Mouse (Mus musculus) left cerebral cortex, postnatal 4 days (tissue): ENCODE results near the gene Pold1. TPM values are rescaled to one million over a fixed set of nuclear protein-coding genes. Genes with fewer than 3 reads are reported as not detected.

ENCODE experiments used
- DNase-seq: peaks from one replicate; pipeline ENCODE4 v3.0.0-alpha.2; 2022
- intact Hi-C: fragments of 180-260 bp; cut with DNase I; formaldehyde crosslinking; loops from one replicate; pipeline ENCODE4 v1.15.1; 2025
- total RNA-seq, 2 experiments: library from RNA; stranded (reverse); gene quantifications; 2 replicates each; pipeline ENCODE4 v1.2.3; 2021

Pold1 gene
- total RNA-seq: 10 to 100 TPM; 13.6 to 14.4 TPM

DNA sequence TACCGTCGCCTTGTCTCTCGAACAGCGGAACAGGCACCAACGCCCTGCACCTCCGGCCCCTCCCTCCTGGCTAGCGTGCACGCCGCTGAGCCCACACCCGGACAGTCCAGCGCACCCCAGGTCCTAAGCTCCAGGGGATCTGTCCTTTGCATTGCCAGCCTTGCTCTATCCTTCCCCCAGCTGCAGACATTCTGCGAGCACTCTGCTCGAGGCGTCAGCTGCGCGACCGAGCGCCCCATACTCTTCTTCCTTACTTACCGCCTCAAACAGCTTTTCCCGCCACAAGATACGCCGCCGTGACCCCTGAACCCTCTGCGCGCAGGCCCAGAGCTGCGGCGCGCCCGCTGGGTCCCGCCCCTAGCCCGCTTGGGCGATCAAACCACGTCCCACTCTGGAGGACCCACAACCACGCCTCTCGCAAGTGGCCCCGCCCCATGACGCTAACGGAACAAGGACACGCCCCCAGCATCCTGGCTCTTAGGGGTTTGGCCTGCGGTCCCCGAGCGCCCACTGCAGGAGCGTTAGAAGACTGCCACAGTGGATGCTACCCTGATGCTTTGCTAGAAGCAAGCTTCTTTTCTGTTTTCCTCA, at the start of gene Pold1:
TSS of gene Pold1 (minus strand) at position 353 of the 591 bp plus-strand sequence.
- peak; percentile 100 for DNase-seq
- intact Hi-C loops: no loop called here

DNA sequence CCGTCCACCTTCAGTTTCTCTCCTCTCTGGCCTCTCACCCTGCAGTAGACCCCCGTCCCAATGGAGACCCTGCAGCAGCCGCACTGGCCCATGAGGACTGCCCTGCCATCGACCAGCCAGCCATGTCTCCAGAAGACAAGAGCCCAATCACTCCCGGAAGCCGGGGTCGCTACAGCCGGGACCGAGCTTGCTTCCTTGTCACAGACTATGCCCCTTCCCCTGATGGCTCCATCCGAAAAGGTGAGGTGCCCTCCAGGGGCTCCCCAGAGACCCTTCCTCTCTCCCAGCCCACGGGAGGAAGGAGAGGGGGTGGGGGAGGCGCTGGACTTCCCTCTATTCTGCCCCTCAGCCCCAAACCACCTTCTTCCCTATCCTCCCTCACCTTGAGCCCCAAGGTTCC, 49.7 kb upstream of the Pold1 start:
- no peak for DNase-seq
- intact Hi-C loops: no loop called here

DNA sequence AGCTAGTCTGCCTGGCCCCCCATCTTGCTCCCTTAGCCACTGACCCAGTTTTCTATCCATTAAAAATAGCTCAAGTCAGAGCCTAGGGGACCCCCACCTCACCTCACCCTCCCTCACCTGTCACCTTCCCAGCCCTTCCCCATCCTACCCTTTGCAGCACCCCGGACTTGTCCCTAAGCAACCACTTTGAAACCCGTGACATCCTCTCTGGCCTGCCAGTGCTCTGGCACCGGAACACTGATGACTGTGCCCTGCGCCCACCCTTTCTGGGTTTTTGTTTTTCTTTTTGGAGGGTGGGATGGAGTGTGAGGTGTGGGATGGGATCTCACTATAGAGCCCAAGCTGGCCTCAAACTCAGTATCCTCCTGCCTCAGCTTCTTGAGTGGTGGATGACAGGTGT, 49.0 kb upstream of the Pold1 start:
- intact Hi-C loops: no loop called here
- no peak for DNase-seq

DNA sequence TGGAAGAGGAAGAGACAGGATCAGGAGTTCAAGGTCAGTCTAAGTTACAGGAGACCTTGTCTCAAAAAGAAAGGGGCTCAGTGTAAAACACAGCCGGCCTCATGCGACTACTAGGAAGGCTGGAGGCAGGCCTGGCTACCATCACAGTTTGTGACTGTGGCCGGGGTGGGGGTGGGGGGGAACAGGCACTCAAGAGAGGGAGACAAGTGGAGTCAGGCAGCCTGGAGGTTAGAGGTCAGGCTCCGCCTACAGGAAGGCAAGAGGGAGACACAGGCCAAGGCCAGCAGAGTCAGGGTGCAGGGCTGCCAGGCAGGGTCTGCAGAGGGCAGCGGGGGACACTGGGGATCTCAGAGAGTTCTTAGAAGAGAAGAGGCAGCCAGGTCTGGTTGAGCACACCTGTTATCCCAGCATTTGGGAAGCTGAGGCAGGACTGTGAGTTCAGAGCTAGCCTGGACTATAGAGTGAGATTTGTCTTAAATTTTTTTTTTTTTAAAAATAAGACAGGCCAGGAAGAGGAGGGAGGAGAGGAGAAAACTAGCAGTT, 48.4 kb upstream of the Pold1 start:
- intact Hi-C loops: no loop called here
- DNase-seq: no peak

DNA sequence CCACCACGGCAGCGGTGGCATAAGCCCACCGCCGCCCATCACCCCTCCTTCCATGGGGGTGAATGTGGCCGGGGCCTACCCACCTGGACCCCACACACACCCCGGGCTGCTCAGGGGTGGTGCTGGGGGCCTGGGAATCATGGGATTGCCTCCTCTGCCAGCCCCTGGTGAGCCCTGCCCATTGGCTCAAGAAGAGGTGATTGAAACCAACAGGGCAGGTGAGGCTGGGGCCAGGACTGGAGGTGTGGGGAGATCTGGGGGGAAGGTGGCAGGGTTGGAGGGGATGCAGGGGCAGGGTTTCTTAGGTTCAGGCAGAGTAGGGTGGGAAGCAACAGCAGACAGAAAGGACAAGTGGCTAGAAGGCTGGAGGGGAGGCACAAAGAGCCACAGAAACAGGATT, 47.4 kb upstream of the Pold1 start:
- intact Hi-C loops: no loop called here
- no peak for DNase-seq

DNA sequence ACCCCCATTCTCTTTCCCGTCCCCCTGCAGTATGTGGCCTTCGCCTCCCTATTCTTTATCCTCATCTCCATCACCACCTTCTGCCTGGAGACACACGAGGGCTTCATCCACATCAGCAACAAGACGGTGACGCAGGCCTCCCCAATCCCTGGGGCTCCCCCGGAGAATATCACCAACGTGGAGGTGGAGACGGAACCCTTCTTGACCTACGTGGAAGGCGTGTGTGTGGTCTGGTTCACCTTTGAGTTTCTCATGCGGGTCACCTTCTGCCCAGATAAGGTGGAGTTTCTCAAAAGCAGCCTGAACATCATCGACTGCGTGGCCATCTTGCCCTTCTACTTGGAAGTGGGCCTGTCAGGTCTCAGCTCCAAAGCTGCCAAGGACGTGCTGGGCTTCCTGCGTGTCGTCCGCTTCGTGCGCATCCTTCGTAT, 46.5 kb upstream of the Pold1 start:
- intact Hi-C loops: no loop called here
- no peak for DNase-seq

DNA sequence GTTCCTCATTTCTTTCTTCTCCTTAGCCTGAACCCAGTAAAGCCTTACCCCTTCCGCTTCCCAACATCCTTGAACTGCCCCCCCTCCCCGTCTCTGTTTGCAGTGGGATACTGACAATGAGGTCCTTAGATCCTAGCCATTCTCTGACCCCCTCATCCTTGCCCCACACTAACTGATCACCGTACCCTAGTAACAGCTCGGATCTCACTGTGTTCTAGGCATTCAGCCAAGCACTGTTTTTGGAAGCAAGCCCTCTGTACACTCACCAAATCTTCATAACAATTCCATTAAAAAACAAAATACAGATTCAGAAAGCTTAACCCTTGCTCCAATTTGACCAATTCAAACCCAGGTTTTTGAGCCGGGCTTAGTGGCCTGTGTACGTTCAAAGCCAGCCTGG, 45.6 kb upstream of the Pold1 start:
- peak; percentile 75 for DNase-seq
- intact Hi-C loops: no loop called here

DNA sequence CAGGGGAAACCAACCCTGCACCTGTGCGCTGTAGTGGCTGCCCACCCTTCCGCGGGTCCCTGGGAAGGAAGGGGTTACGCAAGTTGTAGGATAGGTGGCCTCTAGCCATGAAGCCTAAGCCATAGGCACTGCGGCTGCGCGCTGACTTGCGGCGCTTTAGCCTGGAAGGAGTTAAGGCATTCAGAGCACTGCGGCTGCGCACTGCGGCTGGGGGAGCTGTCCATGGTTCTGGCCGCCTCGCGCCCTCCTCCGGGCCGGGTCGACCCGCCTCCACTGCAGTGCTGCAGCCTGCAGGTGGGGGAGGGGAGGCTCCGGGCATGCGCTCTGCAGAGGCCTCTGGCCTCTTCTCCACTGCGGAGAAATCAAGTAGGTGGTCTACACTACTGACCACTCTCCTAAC, 45.1 kb upstream of the Pold1 start:
- peak; percentile 98 for DNase-seq
- intact Hi-C loops: no loop called here

DNA sequence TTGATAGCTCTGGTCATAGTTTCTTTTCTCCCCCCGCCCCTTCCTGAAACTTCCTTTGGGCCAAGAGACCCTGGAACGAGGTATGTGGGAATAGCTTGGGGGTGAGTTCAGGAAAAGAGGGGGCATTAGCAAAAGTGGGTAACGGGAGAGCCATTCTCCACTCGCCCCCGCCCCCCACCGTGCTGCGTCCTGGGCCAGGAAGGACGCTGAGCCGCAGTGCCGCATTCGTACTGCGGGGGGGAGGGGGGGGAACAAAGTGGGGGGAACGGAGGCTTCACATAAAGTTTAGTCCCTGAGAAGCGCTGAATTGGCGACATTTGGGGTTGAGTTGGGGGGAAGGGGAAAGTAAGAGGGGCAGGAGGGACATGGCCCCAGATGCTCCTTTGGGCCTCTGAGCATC, 44.4 kb upstream of the Pold1 start:
- DNase-seq: no peak
- intact Hi-C loops: no loop called here

DNA sequence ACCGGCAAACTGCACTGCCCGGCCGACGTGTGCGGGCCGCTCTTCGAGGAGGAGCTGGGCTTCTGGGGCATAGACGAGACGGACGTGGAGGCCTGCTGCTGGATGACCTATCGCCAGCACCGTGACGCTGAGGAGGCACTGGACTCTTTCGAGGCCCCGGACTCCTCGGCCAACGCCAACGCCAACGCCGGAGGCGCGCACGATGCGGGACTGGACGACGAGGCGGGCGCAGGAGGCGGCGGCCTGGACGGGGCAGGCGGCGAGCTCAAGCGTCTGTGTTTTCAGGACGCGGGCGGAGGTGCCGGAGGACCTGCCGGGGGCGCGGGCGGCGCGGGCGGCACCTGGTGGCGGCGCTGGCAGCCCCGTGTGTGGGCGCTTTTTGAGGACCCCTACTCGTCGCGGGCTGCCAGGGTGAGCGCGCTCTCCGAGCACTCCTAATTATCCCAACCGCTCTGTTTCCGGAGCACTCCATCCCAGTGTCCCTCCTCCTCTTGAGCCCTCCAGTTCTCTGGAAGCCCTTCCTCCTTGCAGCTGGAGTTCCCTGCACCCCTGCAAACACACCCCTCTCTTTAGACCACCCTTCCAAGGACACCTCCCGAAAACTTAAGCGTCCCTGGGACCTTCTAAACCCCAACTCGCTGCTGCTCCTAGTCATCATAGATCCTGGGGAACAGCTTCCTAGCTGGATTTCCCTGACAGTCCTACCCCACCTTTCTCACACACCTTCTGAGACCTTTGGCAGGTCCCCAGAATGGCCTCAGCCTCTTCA, 42.9 kb upstream of the Pold1 start:
- no peak for DNase-seq
- intact Hi-C loops: no loop called here

DNA sequence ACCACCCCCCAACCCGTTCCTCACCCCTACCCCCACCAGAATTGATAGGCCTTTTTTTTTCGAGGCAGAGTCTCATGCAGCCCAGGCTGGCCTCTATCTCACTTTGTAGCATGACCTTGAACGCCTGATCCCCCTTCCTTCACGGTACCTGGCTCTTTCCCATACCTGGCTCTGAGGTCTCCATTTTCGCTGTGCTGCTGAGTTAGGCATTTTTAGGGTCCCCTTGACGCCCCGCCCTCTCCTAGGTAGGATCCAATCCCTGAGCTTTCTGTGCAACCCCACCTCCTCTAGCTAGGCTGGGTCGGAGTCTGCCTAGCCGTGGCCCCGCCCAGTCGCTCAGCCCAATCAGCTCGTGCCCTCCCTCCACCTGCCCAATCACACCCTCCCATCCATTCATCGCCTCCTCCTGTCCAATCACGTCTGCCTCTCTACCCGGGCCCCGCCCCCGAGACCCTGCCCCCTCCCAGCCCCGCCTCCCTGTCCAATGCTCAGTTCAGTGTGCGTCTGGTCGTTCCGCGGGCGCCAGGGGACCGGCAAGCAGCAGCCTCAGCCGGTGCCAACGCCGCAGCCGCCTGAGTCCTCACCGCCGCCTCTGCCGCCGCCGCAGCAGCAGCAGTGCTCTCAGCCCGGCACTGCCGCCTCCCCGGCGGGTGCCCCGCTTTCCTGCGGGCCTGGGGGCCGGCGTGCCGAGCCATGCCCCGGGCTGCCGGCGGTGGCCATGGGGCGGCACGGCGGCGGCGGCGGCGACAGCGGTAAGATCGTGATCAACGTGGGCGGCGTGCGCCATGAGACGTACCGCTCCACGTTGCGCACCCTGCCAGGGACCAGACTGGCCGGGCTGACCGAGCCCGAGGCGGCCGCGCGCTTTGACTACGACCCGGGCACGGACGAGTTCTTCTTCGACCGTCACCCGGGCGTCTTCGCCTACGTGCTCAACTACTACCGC, 42.0 kb upstream of the Pold1 start, which contains the start of gene Kcnc3:
TSS of gene Kcnc3 (plus strand) at position 263 of the 946 bp plus-strand sequence.
- intact Hi-C loops: no loop called here
- peak; percentile 97 for DNase-seq

DNA sequence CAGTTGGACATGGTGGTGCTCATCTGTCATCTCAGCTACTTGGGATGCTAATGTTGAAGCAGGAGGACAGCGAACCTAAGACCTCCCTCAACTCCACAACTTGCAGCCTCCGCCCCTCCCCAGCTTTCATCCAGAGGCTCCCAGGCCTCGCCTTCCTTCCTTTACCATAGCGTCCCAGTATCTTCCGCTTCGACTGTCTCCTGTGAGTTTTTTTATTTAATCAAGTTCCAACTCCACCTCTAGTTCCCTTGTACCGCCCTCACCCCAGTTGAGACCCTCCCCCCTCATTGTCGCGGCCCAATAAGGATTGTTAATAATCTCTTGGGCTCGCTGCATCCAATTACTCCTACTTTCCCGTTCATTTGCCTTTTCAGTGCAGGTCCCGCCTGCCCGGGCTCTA, 41.3 kb upstream of the Pold1 start:
- peak; percentile 42 for DNase-seq
- intact Hi-C loops: no loop called here

DNA sequence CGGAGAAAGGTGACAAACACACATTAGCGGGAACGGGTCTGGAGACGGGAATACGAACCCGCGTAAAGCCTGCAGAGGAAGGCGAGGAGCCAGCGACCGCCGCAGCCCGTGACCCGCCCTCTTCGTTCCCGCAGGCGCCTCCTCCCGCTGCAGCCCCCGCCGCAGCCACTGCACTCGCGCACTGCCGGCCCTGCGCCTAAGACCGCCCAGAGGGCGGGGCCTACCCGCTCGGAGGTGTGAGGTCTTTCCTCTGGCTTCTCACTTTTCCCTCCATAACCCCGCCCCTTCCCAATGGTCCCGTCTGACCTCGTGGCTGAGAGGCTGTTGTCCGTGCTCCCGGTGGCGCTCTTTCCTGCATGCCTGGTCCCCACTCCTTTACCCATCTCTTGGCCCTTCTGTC, 40.5 kb upstream of the Pold1 start:
- intact Hi-C loops: no loop called here
- DNase-seq: peak; percentile 88

DNA sequence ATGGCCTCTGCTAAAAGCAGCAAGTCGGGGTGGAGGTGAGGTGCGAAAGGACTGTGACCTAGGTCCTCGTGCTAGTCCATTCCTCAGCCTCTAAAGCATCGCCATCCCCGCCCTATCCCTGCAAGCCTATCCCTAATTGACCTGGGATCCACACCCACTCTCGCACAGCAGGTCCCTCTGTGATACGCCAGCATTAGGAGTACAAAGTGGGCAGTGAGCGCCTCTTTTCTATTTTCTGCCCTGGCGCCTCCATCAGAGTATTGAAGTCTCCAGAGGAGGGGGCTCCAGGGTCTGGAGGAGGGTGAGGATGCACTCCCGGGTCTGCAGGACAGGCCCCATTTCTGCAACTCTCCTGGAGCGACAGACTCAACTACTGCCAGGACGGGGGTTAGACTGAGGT, 39.7 kb upstream of the Pold1 start:
- DNase-seq: no peak
- intact Hi-C loops: no loop called here

DNA sequence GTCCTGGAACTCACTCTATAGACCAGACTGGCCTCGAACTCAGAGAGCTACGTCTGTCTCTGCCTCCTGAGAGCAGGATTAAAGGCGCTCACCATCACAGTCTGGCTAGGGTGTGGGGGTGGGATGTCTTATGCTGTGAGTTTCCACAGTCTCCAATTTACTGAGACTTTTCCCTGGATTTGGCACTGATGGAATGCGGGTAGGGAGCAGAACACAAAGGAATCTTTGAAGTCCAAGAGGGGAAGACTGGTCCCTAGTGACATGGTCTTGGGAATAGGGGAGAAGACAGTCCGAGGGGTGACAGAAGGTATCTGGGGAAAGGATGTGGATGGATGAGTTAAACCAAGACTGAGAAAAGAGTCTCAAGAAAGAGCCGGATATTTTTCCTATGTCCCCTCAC, 39.0 kb upstream of the Pold1 start:
- intact Hi-C loops: no loop called here
- DNase-seq: no peak

DNA sequence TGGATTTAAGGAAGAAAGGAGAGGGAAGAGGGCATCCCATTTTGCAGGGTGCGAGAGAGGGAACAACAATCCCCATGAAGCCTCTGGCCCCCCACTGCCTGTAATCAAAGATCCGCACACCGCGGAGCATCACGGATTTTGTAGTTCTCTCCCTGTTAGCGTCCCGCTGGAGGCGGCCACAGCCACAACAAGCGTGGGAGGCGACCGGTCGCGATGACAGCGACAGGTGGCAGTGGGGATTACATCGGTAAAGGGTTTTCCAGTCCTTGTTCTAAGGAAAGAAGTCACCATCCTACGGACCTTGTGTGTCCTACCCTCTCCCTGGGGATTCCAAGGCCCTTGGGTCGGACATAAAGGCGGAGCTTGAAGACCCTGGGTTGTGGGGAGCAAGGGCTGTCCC, 38.3 kb upstream of the Pold1 start:
- intact Hi-C loops: no loop called here
- DNase-seq: peak; percentile 83

DNA sequence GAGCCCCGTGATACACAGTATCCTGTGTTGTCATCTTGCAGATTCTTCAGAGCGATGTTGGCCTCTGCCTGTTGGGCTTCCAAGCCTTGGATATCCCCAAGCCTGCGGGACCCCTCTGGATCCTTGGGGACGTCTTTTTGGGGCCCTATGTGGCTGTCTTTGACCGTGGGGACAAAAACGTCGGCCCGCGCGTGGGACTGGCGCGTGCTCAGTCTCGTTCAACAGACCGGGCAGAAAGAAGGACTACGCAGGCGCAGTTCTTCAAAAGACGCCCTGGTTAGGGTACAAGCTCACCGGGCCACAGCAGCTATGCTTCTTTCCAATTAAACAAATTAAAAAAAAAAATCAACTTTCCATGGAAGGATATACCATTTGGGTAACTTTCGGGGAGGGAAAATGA, 37.9 kb upstream of the Pold1 start:
- intact Hi-C loops: no loop called here
- peak; percentile 51 for DNase-seq

DNA sequence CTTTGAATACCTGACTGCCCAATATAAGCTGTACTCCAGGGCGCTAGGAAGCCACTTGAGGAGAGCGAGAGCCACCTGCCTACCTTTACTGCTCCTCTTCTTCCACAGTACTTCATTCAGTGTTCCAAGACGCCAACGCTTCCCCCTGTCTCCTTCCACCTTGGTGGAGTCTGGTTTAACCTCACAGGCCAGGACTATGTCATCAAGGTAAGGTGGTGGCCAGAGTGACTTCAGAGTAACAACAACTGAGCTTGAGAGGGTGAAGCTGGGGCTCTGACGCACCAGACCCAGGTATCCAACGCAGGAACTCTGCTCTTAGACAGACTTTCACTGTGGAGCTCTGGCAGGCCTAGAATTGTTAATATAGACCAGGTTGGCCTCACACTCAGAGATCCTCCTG, 37.0 kb upstream of the Pold1 start:
- intact Hi-C loops: no loop called here
- DNase-seq: no peak

DNA sequence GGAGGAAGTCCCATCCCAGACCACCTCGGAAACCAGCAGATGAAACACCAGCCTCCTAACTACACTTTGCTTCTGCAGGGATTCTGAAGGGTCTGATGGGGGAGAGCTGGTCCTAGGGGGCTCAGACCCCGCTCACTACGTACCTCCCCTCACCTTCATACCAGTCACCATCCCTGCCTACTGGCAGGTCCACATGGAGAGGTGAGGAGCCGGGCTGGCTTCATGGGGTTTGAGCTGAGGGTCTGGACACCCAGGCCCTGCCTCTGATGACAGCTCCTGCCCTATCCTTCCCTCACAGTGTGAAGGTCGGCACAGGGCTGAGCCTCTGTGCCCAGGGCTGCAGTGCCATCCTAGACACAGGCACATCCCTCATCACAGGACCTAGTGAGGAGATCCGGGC, 36.3 kb upstream of the Pold1 start:
- intact Hi-C loops: no loop called here
- DNase-seq: no peak

DNA sequence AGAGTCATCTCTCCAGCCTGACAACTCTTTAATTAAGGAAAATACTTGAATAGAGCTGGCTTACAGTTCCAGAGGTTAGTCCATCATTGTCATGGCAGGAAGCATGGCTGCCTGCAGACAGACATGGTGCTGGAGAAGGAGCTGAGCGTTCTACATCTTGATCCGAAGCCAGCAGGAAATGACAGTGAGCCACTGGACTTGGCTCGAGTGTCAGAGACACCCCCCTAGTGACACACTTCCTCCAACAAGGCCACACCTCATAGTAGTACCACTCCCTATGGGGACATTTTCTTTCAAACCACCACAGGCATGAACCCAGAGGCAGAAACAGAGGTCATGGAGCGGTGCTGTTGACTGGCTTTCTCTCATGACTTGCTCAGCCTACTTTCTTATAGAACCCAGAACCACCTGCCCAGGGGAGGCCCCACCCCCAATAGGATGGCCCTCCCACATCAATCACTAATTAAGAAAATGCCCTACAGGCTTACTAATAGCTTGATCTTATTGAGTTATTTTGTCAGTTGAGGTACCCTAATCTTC, 35.7 kb upstream of the Pold1 start:
- intact Hi-C loops: no loop called here

DNA sequence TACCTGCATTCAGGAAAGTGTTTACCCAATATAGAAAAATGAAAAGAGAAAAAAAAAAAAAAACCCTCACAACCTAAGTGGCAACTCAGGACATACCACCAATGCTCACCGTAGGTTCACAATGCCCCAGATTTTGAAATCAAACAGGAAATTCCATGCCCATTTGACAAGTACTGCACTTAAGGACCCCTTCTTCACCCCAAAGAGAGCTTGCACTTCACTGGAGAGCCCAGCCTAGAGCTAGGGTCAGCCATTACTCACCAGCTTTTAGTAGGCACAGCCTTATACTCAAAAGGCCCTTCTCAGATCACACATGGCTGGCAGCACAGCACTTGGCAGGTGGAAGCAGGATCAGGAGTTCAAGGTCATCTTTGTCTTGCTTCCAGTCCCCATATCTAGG, 34.5 kb upstream of the Pold1 start:
- intact Hi-C loops: no loop called here

More for the DNA sequence above, 35.7 kb upstream of the Pold1 start:
- DNase-seq: no peak

More for the DNA sequence above, 34.5 kb upstream of the Pold1 start:
- DNase-seq: no peak
